Mouse (Mus musculus) hindlimb bud, embryonic 11.5 days (tissue): Measurements from ENCODE around the gene Trim47.

Experiments
- DNase-seq: peaks from one replicate; pipeline ENCODE4 v3.0.0-alpha.2; 2012; ENCODE audit warnings: low read depth, low spot score; ENCODE audit errors: extremely low spot score

The Trim47 gene

GRCm38 (mm10) chr11:116064187-116064867, 62.7 kb downstream of the Trim47 start:
- DNase-seq, result no peak

GRCm38 (mm10) chr11:116063562-116063961, 63.4 kb downstream of the Trim47 start:
- no peak for DNase-seq

GRCm38 (mm10) chr11:116062521-116062920, 64.5 kb downstream of the Trim47 start:
- DNase-seq, result no peak

GRCm38 (mm10) chr11:116061641-116062415, 65.2 kb downstream of the Trim47 start:
- no peak for DNase-seq

- no peak for DNase-seq
These were observed 66.4 kb downstream of the Trim47 start for GRCm38 (mm10) chr11:116060596-116060995.

GRCm38 (mm10) chr11:116059691-116060025, 67.4 kb downstream of the Trim47 start:
- DNase-seq, result no peak

- DNase-seq, result no peak
These were observed 67.9 kb downstream of the Trim47 start for GRCm38 (mm10) chr11:116058868-116059690.

GRCm38 (mm10) chr11:116058022-116058614, 68.9 kb downstream of the Trim47 start:
- no peak for DNase-seq

- no peak for DNase-seq
These were observed 69.7 kb downstream of the Trim47 start for GRCm38 (mm10) chr11:116057237-116057881.

- no peak for DNase-seq
These were observed 71.1 kb downstream of the Trim47 start for GRCm38 (mm10) chr11:116055873-116056272.
